Mouse (Mus musculus) kidney, adult 2 months (tissue): Measurements from ENCODE around the gene Fam210b.

Experiments used
- CTCF ChIP-seq: fragments of 200-500 bp; conservative IDR thresholded peaks from 2 replicates; pipeline ENCODE4 v1.5.1; 2011; ENCODE audit warnings: low read depth, mild to moderate bottlenecking, control low read depth, low read length, moderate library complexity, mixed read lengths; ENCODE audit not compliant: insufficient read depth, insufficient read length
- POLR2A ChIP-seq: fragments of 200-500 bp; IDR thresholded peaks from one replicate; pipeline ENCODE4 v1.6.1; 2011; ENCODE audit warnings: low read depth, low read length, control low read depth

GRCm38 (mm10) chr2:172370411-172371223 lies 25.3 kb downstream of the Fam210b start, which contains the start of the genes Aurka and Cstf1:
- TF ChIP-seq CTCF (no peak), POLR2A (no peak)
